Mouse (Mus musculus) heart, embryonic 14.5 days (tissue): Measurements from ENCODE around the gene Ctnna3. TPM values are rescaled to one million over a fixed set of nuclear protein-coding genes. Genes with fewer than 3 reads are reported as not detected.

ENCODE experiments used
- ATAC-seq: fragments of 200-750 bp; cut with Nextera tagmentation; 2 replicates; pipeline ENCODE4 v1.8.0; 2017; ENCODE audit warnings: low read depth, moderate TSS enrichment; ENCODE audit not compliant: insufficient number of reproducible peaks, insufficient read depth, low FRiP score
- H3K27ac ChIP-seq, 2 experiments: fragments of 200-500 bp in 1 of 2; fragments of 300-500 bp in 1 of 2; sonication (generic) in 1 of 2; replicated peaks in 1 of 2; 2 replicates each; pipeline ENCODE4 v1.5.1; 2012 to 2014; ENCODE audit warnings: low read depth in 2 of 2, low read length in 2 of 2, control low read depth in 1 of 2, mild to moderate bottlenecking in 1 of 2, mixed read lengths in 1 of 2; ENCODE audit not compliant: control insufficient read depth in 1 of 2, insufficient read depth in 1 of 2
- H3K27me3 ChIP-seq: fragments of 300-500 bp; sonication (generic); 2 replicates; pipeline ENCODE4 v1.6.1; 2014; ENCODE audit warnings: mild to moderate bottlenecking, low read length, control low read depth; ENCODE audit not compliant: control insufficient read depth, insufficient read depth
- H3K36me3 ChIP-seq: fragments of 300-500 bp; sonication (generic); 2 replicates; pipeline ENCODE4 v1.6.1; 2014; ENCODE audit warnings: mild to moderate bottlenecking, control low read depth, low read length, mixed read lengths; ENCODE audit not compliant: control insufficient read depth, insufficient read depth
- H3K4me1 ChIP-seq, 2 experiments: fragments of 200-500 bp in 1 of 2; fragments of 300-500 bp in 1 of 2; sonication (generic) in 1 of 2; 2 replicates each; pipeline ENCODE4 v1.6.1; 2012 to 2014; ENCODE audit warnings: low read length in 2 of 2, control low read depth in 1 of 2, mixed read lengths in 1 of 2; ENCODE audit not compliant: control insufficient read depth in 2 of 2, insufficient read depth in 2 of 2
- H3K4me2 ChIP-seq: fragments of 300-500 bp; sonication (generic); 2 replicates; pipeline ENCODE4 v1.6.1; 2014; ENCODE audit warnings: mild to moderate bottlenecking, low read length
- H3K4me3 ChIP-seq, 2 experiments: fragments of 200-500 bp in 1 of 2; fragments of 300-500 bp in 1 of 2; sonication (generic) in 1 of 2; 2 replicates each; pipeline ENCODE4 v1.5.1; 2012 to 2014; ENCODE audit warnings: low read length in 2 of 2, mild to moderate bottlenecking in 2 of 2, control low read depth in 1 of 2, low read depth in 1 of 2, moderate library complexity in 1 of 2; ENCODE audit not compliant: control insufficient read depth in 1 of 2, insufficient read depth in 1 of 2
- H3K9ac ChIP-seq: fragments of 300-500 bp; sonication (generic); 2 replicates; pipeline ENCODE4 v1.6.1; 2014; ENCODE audit warnings: mild to moderate bottlenecking, low read length
- H3K9me3 ChIP-seq: fragments of 300-500 bp; sonication (generic); 2 replicates; pipeline ENCODE4 v1.6.1; 2016; ENCODE audit warnings: low read length, control low read depth; ENCODE audit not compliant: control insufficient read depth
- WGBS: fragments of 180-500 bp; shearing (Covaris S2); extraction: QIAGEN DNeasy Blood & Tissue Kit; methylation state at CpG from one replicate; pipeline ENCODE4 v1.1.7; 2014; 5-methylcytosine and 5-hydroxymethylcytosine counted together
- polyA plus RNA-seq: library from polyadenylated mRNA; unstranded; fragments of >200 nt; fragmentation: Nextera tagmentation; extraction: Ambion mirVana; gene quantifications from 2 replicates; pipeline ENCODE4 v1.2.1, GENCODE M21; 2014

The Ctnna3 gene
- polyA plus RNA-seq, 1 experiment from 2014 or later = 29.4 TPM

- no peaks in the 10 kb centered on the region for H3K27me3 ChIP-seq
- H3K4me1 ChIP-seq = peaks cover 5 to 11% of the 10 kb centered on the region in 2 experiments
- H3K9me3 ChIP-seq = no peaks in the 10 kb centered on the region
- 69% methylated on average over 17 of the region's 17 CpGs for WGBS
- ATAC-seq = no peak
- no peak overlapping the region for H3K4me3 ChIP-seq
- no peaks in the 10 kb centered on the region for H3K36me3 ChIP-seq
- H3K9ac ChIP-seq = 0 out of 2 replicates have a peak overlapping the region, but pooled peaks have one; percentile 4
- H3K4me2 ChIP-seq = 0 out of 2 replicates have a peak overlapping the region, but pooled peaks have one; percentile 13
- H3K27ac ChIP-seq = no peak overlapping the region
These were observed 610.0 kb downstream of the Ctnna3 start for GRCm38 (mm10) chr10:64039760-64040535.

DNA sequence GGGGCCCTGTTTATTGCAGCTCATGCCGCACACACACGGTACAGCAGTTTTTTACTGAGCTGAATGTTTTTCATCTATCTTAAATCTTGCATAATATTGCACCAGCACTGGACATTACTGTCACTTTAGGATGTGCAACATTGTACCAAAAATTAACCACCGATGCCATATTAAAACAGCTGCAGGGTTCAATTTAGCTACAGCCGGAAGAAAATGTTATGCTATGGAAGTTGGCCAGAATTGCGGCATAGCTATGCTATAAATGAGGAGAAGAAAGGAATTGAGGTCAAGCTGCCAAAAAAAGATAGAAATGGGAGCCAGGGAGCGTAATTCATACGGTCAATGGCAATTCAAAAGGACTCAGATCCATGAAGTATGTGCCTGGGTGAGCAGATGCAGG is 611.3 kb downstream of the Ctnna3 start:
- ATAC-seq = no peak
- Histone ChIP-seq H3K27ac (no peak overlapping the region), H3K4me1 (peaks cover 5 to 11% of the 10 kb centered on the region in 2 experiments), H3K4me2 (no peak overlapping the region), H3K36me3 (no peaks in the 10 kb centered on the region), H3K27me3 (no peaks in the 10 kb centered on the region), H3K9me3 (no peaks in the 10 kb centered on the region), H3K9ac (no peak overlapping the region), H3K4me3 (no peak overlapping the region)
- 75% methylated on average over 7 of the region's 7 CpGs for WGBS

DNA sequence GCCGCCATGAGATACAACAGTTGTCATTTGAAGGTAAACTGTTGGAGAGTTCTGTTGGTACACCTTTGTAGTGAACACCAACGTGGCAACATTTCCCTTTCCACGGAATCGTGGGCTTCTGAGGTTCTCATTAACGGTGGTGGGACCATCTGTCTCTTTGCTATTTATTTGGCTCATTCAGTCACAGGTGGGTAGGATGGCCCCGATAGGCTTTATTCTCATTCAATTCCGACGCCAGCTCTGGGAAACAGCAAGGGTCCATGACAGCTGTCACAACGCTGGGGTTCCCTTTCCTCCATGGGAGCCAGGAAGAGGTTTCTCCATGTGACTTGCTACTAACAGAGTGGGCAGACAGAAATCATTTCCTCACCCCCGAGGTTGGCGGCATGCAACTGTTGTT is 612.0 kb downstream of the Ctnna3 start:
- Histone ChIP-seq H3K4me3 (no peak overlapping the region), H3K4me2 (no peak overlapping the region), H3K27me3 (no peaks in the 10 kb centered on the region), H3K4me1 (peaks cover 5 to 11% of the 10 kb centered on the region in 2 experiments), H3K9me3 (no peaks in the 10 kb centered on the region), H3K27ac (no peak overlapping the region), H3K9ac (no peak overlapping the region), H3K36me3 (no peaks in the 10 kb centered on the region)
- 84% methylated on average over 11 of the region's 11 CpGs for WGBS
- ATAC-seq = no peak

DNA sequence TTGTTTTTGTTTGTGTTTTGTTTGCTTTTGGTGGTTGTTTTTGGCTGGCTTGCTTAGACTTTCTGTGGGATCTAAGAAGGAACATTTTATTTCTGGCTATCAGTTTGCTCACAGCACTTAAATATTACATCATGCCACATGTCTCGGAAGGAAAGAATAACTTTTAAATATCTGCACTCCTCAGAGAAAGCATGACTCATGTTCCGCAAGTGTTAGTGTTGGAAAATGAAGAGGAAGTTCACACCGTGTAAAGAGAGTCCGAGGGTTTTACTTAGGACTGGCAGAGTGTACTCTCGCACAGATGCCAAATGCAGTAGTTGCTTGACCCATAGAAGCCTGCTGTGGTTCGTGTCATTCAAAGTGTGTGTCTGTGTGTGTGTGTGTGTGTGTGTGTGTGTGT is 619.3 kb downstream of the Ctnna3 start:
- Histone ChIP-seq H3K27me3 (no peaks in the 10 kb centered on the region), H3K4me3 (no peak overlapping the region), H3K9me3 (no peaks in the 10 kb centered on the region), H3K9ac (no peak overlapping the region), H3K4me2 (no peak overlapping the region), H3K4me1 (peaks cover 7 to 26% of the 10 kb centered on the region in 2 experiments), H3K36me3 (no peaks in the 10 kb centered on the region), H3K27ac (peak overlapping the region in 1 of 2 experiments; percentile 2; a peak in 1 of 4 replicates)
- 44% methylated on average over 6 of the region's 6 CpGs for WGBS
- no peak for ATAC-seq

- ATAC-seq = no peak
These were observed 620.0 kb downstream of the Ctnna3 start for GRCm38 (mm10) chr10:64049946-64050345.

GRCm38 (mm10) chr10:64063704-64064103 is 633.8 kb downstream of the Ctnna3 start:
- Histone ChIP-seq H3K4me2 (no peak overlapping the region), H3K27me3 (no peaks in the 10 kb centered on the region), H3K27ac (no peak overlapping the region), H3K9ac (no peak overlapping the region), H3K4me3 (no peak overlapping the region), H3K36me3 (no peaks in the 10 kb centered on the region), H3K4me1 (peaks cover 0 to under 1% of the 10 kb centered on the region in 2 experiments; a peak in 2 of 4 replicates), H3K9me3 (no peaks in the 10 kb centered on the region)
- no peak for ATAC-seq
- 62% methylated on average over 9 of the region's 9 CpGs for WGBS

More at GRCm38 (mm10) chr10:64049946-64050345, 620.0 kb downstream of the Ctnna3 start:
- no peaks in the 10 kb centered on the region for H3K36me3 ChIP-seq
- no peak overlapping the region for H3K9ac ChIP-seq
- H3K9me3 ChIP-seq = no peaks in the 10 kb centered on the region
- H3K4me1 ChIP-seq = peaks cover 7 to 26% of the 10 kb centered on the region in 2 experiments
- 91% methylated on average over 6 of the region's 6 CpGs for WGBS
- no peaks in the 10 kb centered on the region for H3K27me3 ChIP-seq
- H3K4me3 ChIP-seq = no peak overlapping the region
- no peak overlapping the region for H3K27ac ChIP-seq
- no peak overlapping the region for H3K4me2 ChIP-seq

DNA sequence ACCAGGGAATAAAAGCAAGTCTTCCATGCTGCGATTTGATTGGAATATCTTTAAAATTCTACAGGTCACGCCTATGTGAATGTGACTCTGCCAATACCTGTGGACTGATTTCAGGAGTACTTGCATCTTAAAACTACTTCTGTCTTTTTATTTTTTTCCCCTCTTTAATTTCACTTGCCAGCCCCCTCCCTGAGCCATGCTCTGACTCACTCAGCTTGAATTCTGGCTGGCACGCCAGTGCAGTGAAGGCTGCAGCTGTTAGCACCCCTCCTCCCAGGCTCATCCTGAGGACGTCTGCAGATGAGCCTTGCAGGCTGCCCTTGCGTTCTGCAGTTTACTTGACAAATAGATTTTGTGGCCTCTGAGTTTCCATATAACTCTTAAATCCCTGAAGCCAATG is 646.0 kb downstream of the Ctnna3 start:
- Histone ChIP-seq H3K36me3 (no peaks in the 10 kb centered on the region), H3K27me3 (no peaks in the 10 kb centered on the region), H3K27ac (no peak overlapping the region), H3K9ac (no peak overlapping the region), H3K4me2 (peak overlapping the region; percentile 19), H3K4me3 (no peak overlapping the region), H3K4me1 (peaks cover 3 to 12% of the 10 kb centered on the region in 2 experiments), H3K9me3 (no peaks in the 10 kb centered on the region)
- ATAC-seq = no peak
- WGBS = 33% methylated on average over 5 of the region's 5 CpGs
